Mouse (Mus musculus) cerebellum, postnatal 10 days (tissue): ENCODE measurements around the gene Krt9.
A peak's percentile ranks its signal among the peaks of the same experiment; 100 is the strongest.

Source experiments
- DNase-seq, 2 experiments: peaks; one replicate each; pipeline ENCODE4 v3.0.0; 2021; ENCODE audit warnings: mixed read lengths in 2 of 2

The Krt9 gene

DNA sequence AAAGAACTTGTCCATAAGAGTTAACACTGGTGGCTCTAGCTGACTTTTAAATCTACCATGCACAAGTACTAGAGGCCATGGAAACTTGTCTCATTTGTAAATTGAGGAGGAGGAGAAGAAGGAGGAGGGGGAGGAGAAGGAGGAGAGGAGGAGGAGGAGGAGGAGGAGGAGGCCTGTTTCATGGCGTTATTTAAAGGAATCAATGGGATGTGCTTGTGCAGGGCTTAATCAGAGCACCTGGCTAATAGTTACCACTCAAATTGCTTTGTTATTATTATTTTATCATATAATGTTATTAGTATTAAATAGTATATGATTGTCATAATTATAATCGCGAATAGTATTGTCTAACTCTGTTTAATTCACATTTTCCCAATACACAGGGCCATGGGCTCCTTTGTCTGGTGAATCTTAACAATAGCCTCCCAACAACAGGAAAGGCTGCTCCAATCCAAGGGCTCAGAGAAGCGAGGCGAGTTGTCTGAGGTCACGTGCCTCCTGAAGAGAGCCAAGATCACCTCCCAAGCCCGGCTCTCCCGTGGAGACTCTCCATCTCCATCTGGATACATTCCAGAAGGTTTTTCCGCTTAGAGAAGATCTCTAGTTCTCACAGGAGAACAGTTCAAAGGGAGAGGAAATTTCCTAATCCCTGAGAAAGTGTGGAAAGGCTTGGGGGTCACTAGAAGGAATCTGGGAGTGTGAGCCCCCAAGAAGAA is 44.3 kb downstream of the Krt9 start, which contains the start of gene Krt19:
Gene Krt19 (minus strand): TSS at position 51 of the 716 bp plus-strand sequence.
- peak; percentile 56 to 60 for DNase-seq

DNA sequence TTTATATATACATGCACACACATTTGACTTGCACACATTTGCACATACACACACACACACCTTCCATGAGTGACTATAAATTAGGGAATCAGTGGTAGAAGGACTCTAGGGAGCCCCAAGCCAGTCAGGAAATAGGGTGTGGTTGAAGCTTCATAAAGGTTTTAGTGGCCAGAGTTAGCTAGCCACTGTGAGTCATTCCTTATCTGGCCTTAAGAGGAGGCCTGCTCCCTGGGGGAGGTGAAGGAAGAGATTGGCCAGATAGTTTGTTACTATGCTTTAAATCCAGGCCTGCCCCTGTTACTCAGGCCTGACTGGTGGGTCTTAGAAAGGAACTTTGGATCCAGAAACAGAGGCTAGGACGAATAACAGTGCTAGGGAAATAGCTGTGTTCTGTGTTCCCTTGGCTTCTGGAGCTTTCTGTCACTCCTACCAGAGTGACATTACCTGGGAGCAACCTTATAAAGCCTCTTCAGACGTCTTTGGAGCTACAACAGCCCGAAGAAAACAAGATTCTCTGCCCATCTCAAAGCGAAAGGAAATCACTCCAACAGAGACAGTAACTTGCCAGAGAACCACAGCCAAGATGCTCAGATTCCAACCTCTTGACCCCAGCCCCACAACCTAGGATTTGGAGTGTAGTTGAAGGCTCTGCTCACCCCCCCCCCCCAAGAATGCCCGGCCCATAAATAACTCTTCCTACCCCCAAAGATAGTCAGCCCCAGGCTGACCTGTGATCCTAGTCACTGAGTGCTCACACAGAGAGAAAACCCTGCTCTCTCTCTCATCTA is 45.3 kb downstream of the Krt9 start:
- no peak for DNase-seq

DNA sequence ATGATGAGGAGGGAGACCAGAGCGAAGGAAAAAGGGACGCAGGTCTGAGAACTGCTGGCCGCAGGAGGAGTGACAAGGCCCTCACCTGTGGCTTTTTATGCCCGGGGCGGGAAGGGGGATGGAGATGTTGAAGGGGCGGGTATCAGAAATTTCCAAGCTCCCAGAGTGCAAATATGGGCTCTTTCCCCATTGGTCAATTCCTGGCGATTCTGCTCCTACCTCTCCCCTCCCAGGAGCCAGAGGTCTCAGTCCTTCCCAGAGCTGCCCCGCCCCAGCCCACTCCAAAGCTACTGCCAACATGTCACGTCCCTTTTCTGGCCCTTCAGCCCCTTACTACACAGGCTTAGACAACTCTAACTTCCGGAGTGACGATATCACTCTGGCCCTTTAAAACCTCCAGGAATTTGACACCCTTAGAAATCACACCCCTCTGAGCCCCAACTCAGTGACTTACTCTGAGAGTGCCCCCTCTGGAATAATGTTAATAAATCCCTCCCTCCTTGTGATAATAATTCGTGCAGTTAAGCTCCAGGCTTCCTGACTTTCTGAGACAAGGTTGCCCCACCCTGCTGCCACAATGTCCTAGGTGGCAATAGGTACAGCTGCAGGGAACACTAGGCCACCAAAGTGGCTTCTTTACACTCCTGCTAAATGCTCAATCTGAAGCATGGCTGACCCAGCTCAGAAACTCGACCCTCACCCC is 47.0 kb downstream of the Krt9 start:
- DNase-seq, result no peak

DNA sequence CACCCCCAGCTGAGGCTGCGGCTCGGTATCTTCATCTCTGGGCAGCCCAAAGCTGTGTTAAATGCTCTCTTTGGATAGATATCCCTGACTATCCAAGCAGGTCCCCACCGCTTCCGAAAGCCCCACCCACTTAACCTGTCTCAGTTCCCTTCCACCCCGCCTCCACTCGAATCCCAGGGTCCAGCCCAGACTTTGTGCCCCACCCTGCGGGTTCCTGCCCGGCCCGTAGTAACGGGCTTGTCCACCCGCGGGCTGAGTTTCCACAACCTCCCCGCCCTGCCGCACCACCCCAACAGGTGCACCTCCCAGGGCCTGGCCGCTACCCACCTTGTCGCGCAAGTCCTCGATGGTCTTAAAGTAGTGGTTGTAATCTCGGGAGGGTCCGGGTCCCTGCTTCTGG is 47.9 kb downstream of the Krt9 start:
- DNase-seq, result no peak

DNA sequence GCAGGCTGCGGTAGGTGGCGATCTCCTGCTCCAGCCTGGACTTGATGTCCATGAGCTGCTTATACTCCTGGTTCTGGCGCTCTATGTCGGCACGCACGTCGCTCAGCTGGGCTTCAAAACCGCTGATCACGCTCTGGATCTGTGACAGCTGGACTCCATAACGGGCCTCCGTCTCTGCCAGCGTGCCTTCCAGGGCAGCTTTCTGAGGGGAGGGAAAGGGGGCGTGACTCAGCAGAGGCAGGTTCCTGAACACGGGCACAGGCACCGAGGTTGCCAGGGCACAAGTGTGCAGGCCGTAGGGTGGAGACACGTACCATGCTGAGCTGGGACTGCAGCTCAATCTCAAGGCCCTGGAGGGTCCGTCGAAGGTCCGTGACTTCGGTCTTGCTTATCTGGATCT is 52.1 kb downstream of the Krt9 start:
- DNase-seq, result peak; percentile 15 to 32

DNA sequence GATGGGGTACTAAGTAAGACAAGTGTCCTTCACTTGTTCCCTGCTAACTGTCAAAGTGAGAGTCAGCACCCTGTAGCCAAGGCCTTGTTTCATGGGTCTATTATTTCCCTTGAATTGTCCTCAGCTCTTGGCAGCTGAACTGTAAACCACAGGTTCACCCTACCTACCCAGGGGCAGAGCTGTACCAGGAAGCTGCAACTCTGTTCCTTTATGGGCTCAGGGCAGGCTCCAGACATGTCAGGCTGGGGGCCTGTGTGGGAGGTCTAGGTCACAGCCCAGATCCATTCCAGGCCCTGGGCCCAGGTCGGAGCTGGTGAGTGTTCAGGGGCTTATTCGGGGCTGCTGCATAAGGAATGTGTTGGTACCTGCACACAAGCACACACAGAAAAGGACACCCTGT is 53.7 kb downstream of the Krt9 start:
- no peak for DNase-seq

DNA sequence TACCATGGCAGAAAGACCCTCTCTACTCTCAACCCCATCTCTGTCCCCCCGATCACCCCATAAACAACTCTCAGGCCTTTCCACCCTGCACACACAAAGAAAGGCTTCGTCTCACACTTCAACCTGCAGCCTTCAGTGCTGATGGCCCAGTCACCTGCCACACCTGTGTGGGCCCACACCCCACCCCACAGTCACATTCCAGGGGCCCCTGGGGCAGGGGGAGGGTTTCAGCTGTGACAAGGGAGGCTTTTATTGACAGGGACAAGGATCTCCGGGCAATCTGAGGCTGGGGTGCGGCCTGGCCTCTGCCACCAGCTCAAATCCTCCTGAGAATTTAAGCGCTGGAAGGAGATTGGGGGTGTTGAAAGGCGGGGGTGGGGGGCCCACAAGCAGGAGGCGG is 54.2 kb downstream of the Krt9 start:
- DNase-seq, result no peak

DNA sequence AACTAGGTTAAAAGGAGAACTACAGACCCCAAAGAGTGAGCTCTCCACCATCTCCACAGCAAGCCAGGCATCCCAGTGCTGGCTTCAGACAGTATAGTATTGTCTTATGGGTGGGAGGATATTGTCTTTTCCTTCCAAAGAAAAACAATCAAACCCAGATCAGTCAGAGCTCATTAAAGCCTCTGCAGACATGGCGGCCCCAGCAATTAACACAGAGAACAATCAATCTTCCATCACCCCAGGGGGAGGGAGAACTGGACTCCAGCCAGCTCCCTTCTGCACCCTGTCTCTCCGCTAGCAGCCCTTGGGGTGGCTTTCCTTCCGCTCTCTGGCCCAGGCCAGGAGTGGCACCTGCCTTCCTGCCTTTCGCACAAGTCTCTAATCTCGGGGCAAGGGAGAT is 55.4 kb downstream of the Krt9 start:
- DNase-seq, result peak; percentile 19 to 34
